Mouse (Mus musculus) hindlimb bud, embryonic 11.5 days (tissue): ENCODE data around the gene Zfp408.
"Not testable (repeated sequence)": the region's sequence is repeated elsewhere in the genome, so short reads cannot be mapped to it uniquely, and the experiment has no call there.

Experiments used
- DNase-seq: peaks from one replicate; pipeline ENCODE4 v3.0.0-alpha.2; 2012; ENCODE audit warnings: low read depth, low spot score; ENCODE audit errors: extremely low spot score

The Zfp408 gene

DNA sequence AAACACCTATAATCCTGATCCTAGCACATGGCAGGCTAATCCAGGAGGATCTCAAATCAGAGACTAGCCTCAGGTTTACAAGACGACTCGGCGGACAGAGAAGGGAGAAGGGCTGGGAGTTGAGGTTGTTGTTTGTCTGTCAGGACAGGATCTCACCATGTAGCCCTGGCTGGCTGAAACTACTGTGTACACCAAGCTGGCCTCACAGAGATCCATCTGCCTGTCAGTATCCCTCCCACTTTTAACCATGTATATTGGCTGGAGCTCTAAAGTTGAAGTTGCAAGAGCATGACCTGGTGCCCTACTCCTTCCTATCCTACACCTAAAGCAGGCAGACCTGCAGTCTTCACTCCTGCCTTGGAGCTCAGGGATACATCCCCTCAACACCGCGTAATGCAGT lies 27.2 kb downstream of the Zfp408 start:
- DNase-seq: no peak

DNA sequence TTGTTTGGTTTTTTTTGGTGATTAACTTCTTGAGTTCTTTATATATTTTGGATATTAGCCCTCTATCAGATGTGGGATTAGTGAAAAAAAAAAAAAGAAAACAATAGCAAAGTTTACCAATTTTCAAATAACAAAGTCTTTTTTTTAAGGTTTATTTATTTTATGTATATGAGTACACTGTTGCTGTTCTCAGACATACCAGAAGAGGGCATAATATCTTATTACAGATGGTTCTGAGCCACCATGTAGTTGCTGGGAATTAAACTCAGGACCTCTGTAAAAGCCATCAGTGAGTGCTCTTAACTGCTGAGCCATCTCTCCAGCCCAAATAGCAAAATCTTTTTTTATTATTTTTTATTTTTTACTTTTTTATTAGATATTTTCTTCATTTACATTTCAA lies 40.2 kb downstream of the Zfp408 start:
- not testable (repeated sequence) for DNase-seq

DNA sequence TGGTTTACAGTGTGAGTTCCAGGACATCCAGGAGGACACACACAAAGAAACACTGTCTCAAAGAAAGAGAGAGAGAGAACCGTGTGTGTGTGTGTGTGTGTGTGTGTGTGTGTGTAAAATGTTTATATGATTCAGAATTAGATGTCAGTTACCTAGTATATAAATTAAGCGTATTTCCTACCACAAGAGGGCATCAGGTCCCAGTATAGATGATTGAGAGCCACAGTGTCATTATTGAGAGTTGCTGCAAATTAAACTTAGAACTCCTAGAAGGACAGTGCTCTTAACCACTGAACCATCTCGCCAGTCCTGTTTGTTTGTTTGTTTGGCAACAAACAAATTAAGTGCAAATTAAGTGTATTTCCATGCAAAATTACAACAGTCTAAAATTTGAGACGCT lies 47.2 kb downstream of the Zfp408 start:
- DNase-seq: no peak

DNA sequence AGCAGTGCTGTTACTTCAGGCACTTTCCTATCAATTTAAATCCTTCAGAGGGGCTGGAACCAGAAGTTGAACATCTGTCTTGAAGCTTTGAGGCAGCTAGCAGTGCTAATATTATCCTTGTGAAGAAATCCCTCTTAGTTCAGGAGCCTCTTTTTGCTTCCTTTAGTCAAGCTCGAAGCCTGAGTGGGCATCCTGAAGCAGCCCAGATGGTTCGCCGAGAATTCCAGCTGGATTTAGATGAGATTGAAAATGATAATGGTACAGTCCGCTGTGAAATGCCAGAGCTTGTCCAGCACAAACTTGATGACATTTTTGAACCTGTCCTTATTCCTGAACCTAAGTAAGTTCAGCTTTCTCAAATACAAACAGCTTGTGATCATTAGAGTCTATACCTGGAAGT lies 49.1 kb downstream of the Zfp408 start:
- DNase-seq: no peak
